18 mouse cellular contexts compared by ENCODE assay signal in genomic region chr14:79144278-79145224, GRCm38 (mm10).
DNase-seq lines count a peak whose midpoint lies in the region; ATAC-seq and TF ChIP-seq lines count a peak whose summit lies in the region.
"Had no signal": no experiment of that assay in that cellular context is flagged by ENCODE, and none has a peak within 500 bp of the region (broad histone marks: within the 10 kb centered on the region; RNA-seq: fewer than 3 reads in every experiment).

No protein-coding gene starts in this region.

- H3K4me1 ChIP-seq in kidney, adult 2 months (ENCODE audit: control insufficient read depth, insufficient read depth, low read length) = peaks cover 3% of the 10 kb centered on the region; the same call in 1 of the 2 replicates
- H3K4me1 ChIP-seq in testis, adult 2 months (ENCODE audit: control insufficient read depth, insufficient read depth, low read length) = peaks cover 8% of the 10 kb centered on the region
- H3K4me1 ChIP-seq: liver, embryonic 13.5 days had no signal

- no peak for TF ChIP-seq POLR2A in kidney, adult 2 months (IDR thresholded peaks at IDR 0.05; ENCODE audit: low read depth, low read length)
- no peak for TF ChIP-seq POLR2A in testis, adult 2 months (IDR thresholded peaks at IDR 0.05; ENCODE audit: control insufficient read depth, low read depth, low read length)

- no peaks in the 10 kb centered on the region for H3K27me3 ChIP-seq in kidney, adult 2 months (replicated peaks; ENCODE audit: control insufficient read depth, insufficient read depth, low read length)
- H3K27me3 ChIP-seq in testis, adult 2 months (ENCODE audit: control insufficient read depth, insufficient read depth, low read length) = no peaks in the 10 kb centered on the region
- H3K27me3 ChIP-seq: forebrain, embryonic 12.5 days; hindbrain, embryonic 13.5 days; liver, embryonic 13.5 days; lung, embryonic 15.5 days had no signal

- no peak for TF ChIP-seq CTCF in kidney, adult 2 months (conservative IDR thresholded peaks at IDR 0.05; ENCODE audit: insufficient read depth, insufficient read length, low read depth, low read length)
- TF ChIP-seq CTCF in testis, adult 2 months (IDR thresholded peaks at IDR 0.05; ENCODE audit: control insufficient read depth, insufficient read depth, insufficient replicate concordance, low read depth, low read length) = no peak
- TF ChIP-seq CTCF in left cerebral cortex, adult 2 months (IDR thresholded peaks at IDR 0.05) = no peak

- ATAC-seq in cerebellum, adult (ENCODE audit: insufficient number of reproducible peaks, low FRiP score, low TSS enrichment) = peak; percentile 54
- no peak for ATAC-seq in erythroblast, adult 5-6 weeks (replicated peaks; ENCODE audit: low FRiP score, poor library complexity, severe bottlenecking)

- H3K27ac ChIP-seq in kidney, adult 2 months (ENCODE audit: insufficient read depth, low read depth, low read length) = 0 out of 2 replicates have a peak overlapping the region, but pooled peaks have one; percentile 1
- H3K27ac ChIP-seq in testis, adult 2 months (ENCODE audit: control insufficient read depth, insufficient read depth, low read depth, low read length) = peak overlapping the region; percentile 70
- H3K27ac ChIP-seq in left cerebral cortex, adult 2 months = no peak overlapping the region
- H3K27ac ChIP-seq: forebrain, embryonic 12.5 days; hindbrain, embryonic 13.5 days; limb, embryonic 13.5 days; liver, embryonic 13.5 days; lung, embryonic 15.5 days had no signal

- 57% methylated on average over 13 of the region's 13 CpGs for WGBS in kidney, adult 2 months

- intact Hi-C loops in left cerebral cortex, adult 2 months (cut with DNase I) = no loop called here

- no peak overlapping the region for H3K4me3 ChIP-seq in kidney, adult 2 months (ENCODE audit: insufficient read depth, low read depth, low read length)
- H3K4me3 ChIP-seq in testis, adult 2 months (ENCODE audit: control insufficient read depth, low read depth, low read length) = peak overlapping the region; percentile 42
- H3K4me3 ChIP-seq in left cerebral cortex, adult 2 months = no peak overlapping the region
- H3K4me3 ChIP-seq: forebrain, embryonic 12.5 days; hindbrain, embryonic 13.5 days; limb, embryonic 13.5 days; liver, embryonic 13.5 days; lung, embryonic 15.5 days had no signal

- no peak for DNase-seq in cerebellum, adult 11 months
- DNase-seq in kidney, adult 2 months = peak; percentile 32
- no peak for DNase-seq in kidney, adult 18-20 months
- DNase-seq in testis, postnatal 10 days (ENCODE audit: low spot score) = no peak
- DNase-seq in left cerebral cortex, adult 2 months (ENCODE audit: extremely low spot score in 1 of 2, low spot score in 2 of 2) = no peak
- DNase-seq: adrenal gland, adult 8-10 months; gastrocnemius, postnatal 14 days; kidney, postnatal 4 days; layer of hippocampus, adult 9-11 months; liver, embryonic 13.5 days; right cerebral cortex, postnatal 4 days had no signal

- H3K36me3 ChIP-seq in kidney, adult 2 months (ENCODE audit: control insufficient read depth, insufficient read depth, low read length) = no peaks in the 10 kb centered on the region
- H3K36me3 ChIP-seq in testis, adult 2 months (ENCODE audit: control insufficient read depth, insufficient read depth, low read length) = no peaks in the 10 kb centered on the region
- H3K36me3 ChIP-seq: forebrain, embryonic 12.5 days; hindbrain, embryonic 13.5 days; limb, embryonic 13.5 days; liver, embryonic 13.5 days; lung, embryonic 15.5 days had no signal
